Mouse (Mus musculus) liver, embryonic 18 days (tissue): Measurements from ENCODE around the gene Colgalt1. TPM values are rescaled to one million over a fixed set of nuclear protein-coding genes. Genes with fewer than 3 reads are reported as not detected.

ENCODE experiments used
- polyA plus RNA-seq: library from polyadenylated mRNA; depleted of rRNA; stranded (reverse); fragments of >200 nt; gene quantifications from 2 replicates; pipeline ENCODE4 v1.2.3, GENCODE M21; 2012; rRNA removed

Colgalt1 gene
- 49.9 and 57.5 TPM in 2 replicates for polyA plus RNA-seq

GRCm38 (mm10) chr8:71610822-71611651 is at the start of gene Colgalt1:
Gene Colgalt1 (plus strand): TSS chr8:71610998.

GRCm38 (mm10) chr8:71566501-71566900 is 44.3 kb upstream of the Colgalt1 start, which contains the start of gene Nxnl1:
Gene Nxnl1 (minus strand): TSS chr8:71566601.

GRCm38 (mm10) chr8:71568387-71568937 is 42.3 kb upstream of the Colgalt1 start, which contains the start of gene Slc27a1:
Gene Slc27a1 (plus strand): TSS chr8:71568882.

GRCm38 (mm10) chr8:71591471-71592373 is 19.1 kb upstream of the Colgalt1 start, which contains the start of gene Pgls:
Gene Pgls (plus strand): TSS chr8:71592176.

GRCm38 (mm10) chr8:71597451-71597850 is 13.3 kb upstream of the Colgalt1 start, which contains the start of gene Fam129c:
Gene Fam129c (plus strand): TSS chr8:71597648.

GRCm38 (mm10) chr8:71671549-71671965 is 60.8 kb downstream of the Colgalt1 start, which contains the start of gene Unc13a:
Gene Unc13a (minus strand): TSS chr8:71671757.

Other genes with a start within 250 kb of the Colgalt1 start
- gene Use1, start 244.2 kb upstream of the Colgalt1 start, polyA plus RNA-seq = 58.7 and 64.8 TPM in 2 replicates
- 3.7 and 3.9 TPM in 2 replicates for gene Ocel1, start 239.7 kb upstream of the Colgalt1 start, polyA plus RNA-seq
- 41.6 and 43.5 TPM in 2 replicates for gene Nr2f6, start 229.0 kb upstream of the Colgalt1 start, polyA plus RNA-seq
- gene Ushbp1, start 215.2 kb upstream of the Colgalt1 start, polyA plus RNA-seq = 7.7 and 10.4 TPM in 2 replicates
- gene Babam1, start 214.1 kb upstream of the Colgalt1 start, polyA plus RNA-seq = 52.9 and 54.8 TPM in 2 replicates
- gene Ankle1, start 205.0 kb upstream of the Colgalt1 start, polyA plus RNA-seq = 20.7 and 26.6 TPM in 2 replicates
- 5.5 and 5.9 TPM in 2 replicates for gene Abhd8, start 147.3 kb upstream of the Colgalt1 start, polyA plus RNA-seq
- 40.1 and 49.6 TPM in 2 replicates for gene Mrpl34, start 146.0 kb upstream of the Colgalt1 start, polyA plus RNA-seq
- gene Dda1, start 141.8 kb upstream of the Colgalt1 start, polyA plus RNA-seq = 20.9 and 21.3 TPM in 2 replicates
- 1.9 and 2.2 TPM in 2 replicates for gene Ano8, start 125.0 kb upstream of the Colgalt1 start, polyA plus RNA-seq
- 7.7 and 9.4 TPM in 2 replicates for gene Gtpbp3, start 122.9 kb upstream of the Colgalt1 start, polyA plus RNA-seq
- 22.0 and 24.1 TPM in 2 replicates for gene Plvap, start 99.2 kb upstream of the Colgalt1 start, polyA plus RNA-seq
- 0.16 and 0.24 TPM in 2 replicates for gene Ccdc194, start 85.3 kb upstream of the Colgalt1 start, polyA plus RNA-seq
- gene Bst2, start 73.5 kb upstream of the Colgalt1 start, polyA plus RNA-seq = 137 and 184 TPM in 2 replicates
- 46.5 and 48.2 TPM in 2 replicates for gene Mvb12a, start 68.1 kb upstream of the Colgalt1 start, polyA plus RNA-seq
- 0.49 and 0.64 TPM in 2 replicates for gene Tmem221, start 52.1 kb upstream of the Colgalt1 start, polyA plus RNA-seq
- not detected in 2 replicates for gene Nxnl1, start 44.4 kb upstream of the Colgalt1 start, polyA plus RNA-seq
- 6.8 and 7.5 TPM in 2 replicates for gene Slc27a1, start 42.1 kb upstream of the Colgalt1 start, polyA plus RNA-seq
- gene Pgls, start 18.8 kb upstream of the Colgalt1 start, polyA plus RNA-seq = 63.9 and 74.3 TPM in 2 replicates
- gene Fam129c, start 13.3 kb upstream of the Colgalt1 start, polyA plus RNA-seq = 5.4 and 6.2 TPM in 2 replicates
- 0.29 and 0.43 TPM in 2 replicates for gene Unc13a, start 60.8 kb downstream of the Colgalt1 start, polyA plus RNA-seq
- 5.2 and 6.9 TPM in 2 replicates for gene Jak3, start 65.3 kb downstream of the Colgalt1 start, polyA plus RNA-seq
- gene Insl3, start 78.2 kb downstream of the Colgalt1 start, polyA plus RNA-seq = 2.1 and 2.4 TPM in 2 replicates
- 2.1 and 2.2 TPM in 2 replicates for gene B3gnt3, start 90.8 kb downstream of the Colgalt1 start, polyA plus RNA-seq
- 22.6 and 26.5 TPM in 2 replicates for gene Fcho1, start 114.7 kb downstream of the Colgalt1 start, polyA plus RNA-seq